Mouse (Mus musculus) forebrain, postnatal 0 days (tissue): ENCODE measurements around the gene Uvrag. TPM values are rescaled to one million over a fixed set of nuclear protein-coding genes. Genes with fewer than 3 reads are reported as not detected.

Source experiments
- ATAC-seq: fragments of 200-750 bp; cut with Nextera tagmentation; 2 replicates; pipeline ENCODE4 v1.8.0; 2017; ENCODE audit warnings: mild to moderate bottlenecking, moderate library complexity
- DNase-seq: peaks from one replicate; pipeline ENCODE4 v3.0.0-alpha.2; 2015
- H3K27ac ChIP-seq: fragments of 300-500 bp; sonication (generic); 2 replicates; pipeline ENCODE4 v1.5.1; 2014; ENCODE audit warnings: low read depth, mild to moderate bottlenecking, antibody characterized with exemption, low read length, moderate library complexity, mixed read lengths
- H3K27me3 ChIP-seq: fragments of 300-500 bp; sonication (generic); 2 replicates; pipeline ENCODE4 v1.6.1; 2014; ENCODE audit warnings: mild to moderate bottlenecking, low read length, mixed read lengths; ENCODE audit not compliant: insufficient read depth
- H3K36me3 ChIP-seq: fragments of 300-500 bp; sonication (generic); 2 replicates; pipeline ENCODE4 v1.6.1; 2014; ENCODE audit warnings: mild to moderate bottlenecking, moderate library complexity; ENCODE audit not compliant: insufficient read depth
- H3K4me1 ChIP-seq: fragments of 300-500 bp; sonication (generic); 2 replicates; pipeline ENCODE4 v1.6.1; 2014; ENCODE audit warnings: antibody characterized with exemption; ENCODE audit not compliant: insufficient read depth
- H3K4me2 ChIP-seq: fragments of 300-500 bp; sonication (generic); 2 replicates; pipeline ENCODE4 v1.6.1; 2014; ENCODE audit warnings: low read depth, mild to moderate bottlenecking, moderate library complexity
- H3K4me3 ChIP-seq: fragments of 300-500 bp; sonication (generic); 2 replicates; pipeline ENCODE4 v1.5.1; 2014; ENCODE audit warnings: low read depth, low read length, mixed read lengths
- H3K9ac ChIP-seq: fragments of 300-500 bp; sonication (generic); 2 replicates; pipeline ENCODE4 v1.6.1; 2014; ENCODE audit warnings: mild to moderate bottlenecking
- H3K9me3 ChIP-seq: fragments of 300-500 bp; sonication (generic); 2 replicates; pipeline ENCODE4 v1.6.1; 2016; ENCODE audit warnings: low read length
- CTCF ChIP-seq: sonication (generic); IDR thresholded peaks from 2 replicates; pipeline ENCODE4 v1.5.1; 2016; ENCODE audit warnings: antibody characterized with exemption, control low read depth, low read depth
- WGBS: fragments of 180-500 bp; shearing (Covaris S2); extraction: QIAGEN DNeasy Blood & Tissue Kit; methylation state at CpG from one replicate; pipeline ENCODE4 v1.1.7; 2014; 5-methylcytosine and 5-hydroxymethylcytosine counted together
- polyA plus RNA-seq: library from polyadenylated mRNA; unstranded; fragments of >200 nt; fragmentation: Nextera tagmentation; extraction: Ambion mirVana; gene quantifications from 2 replicates; pipeline ENCODE4 v1.2.1, GENCODE M21; 2015
- total RNA-seq: library from RNA; depleted of rRNA; stranded (reverse); fragments of >200 nt; gene quantifications from 2 replicates; pipeline ENCODE4 v1.2.3, GENCODE M21; 2014

Uvrag gene
- total and polyA plus RNA-seq, 2 experiments from 2014 or later: 18.6 to 18.8 TPM

- 85% methylated on average over 5 of the region's 5 CpGs for WGBS
- Histone ChIP-seq H3K27ac (no peak overlapping the region), H3K9me3 (no peaks in the 10 kb centered on the region), H3K9ac (no peak overlapping the region), H3K36me3 (no peaks in the 10 kb centered on the region), H3K27me3 (no peaks in the 10 kb centered on the region), H3K4me2 (no peak overlapping the region), H3K4me1 (no peaks in the 10 kb centered on the region), H3K4me3 (no peak overlapping the region)
- DNase-seq: no peak
- no peak for TF ChIP-seq CTCF
- ATAC-seq: no peak
Observed at GRCm38 (mm10) chr7:98943687-98944086, 197.3 kb downstream of the Uvrag start.

- TF ChIP-seq CTCF: no peak
- Histone ChIP-seq H3K4me1 (no peaks in the 10 kb centered on the region), H3K27me3 (no peaks in the 10 kb centered on the region)
Observed at GRCm38 (mm10) chr7:98942746-98943145, 198.2 kb downstream of the Uvrag start.

GRCm38 (mm10) chr7:98939194-98939593 is 201.7 kb downstream of the Uvrag start:
- 75% methylated on average over 6 of the region's 6 CpGs for WGBS
- DNase-seq: no peak
- Histone ChIP-seq H3K4me2 (no peak overlapping the region), H3K4me3 (no peak overlapping the region), H3K36me3 (no peaks in the 10 kb centered on the region), H3K4me1 (no peaks in the 10 kb centered on the region), H3K9me3 (no peaks in the 10 kb centered on the region), H3K27me3 (no peaks in the 10 kb centered on the region), H3K9ac (no peak overlapping the region), H3K27ac (no peak overlapping the region)
- TF ChIP-seq CTCF: no peak
- ATAC-seq: no peak

More at GRCm38 (mm10) chr7:98942746-98943145, 198.2 kb downstream of the Uvrag start:
- DNase-seq (no peak), ATAC-seq (no peak)
- no peaks in the 10 kb centered on the region for H3K9me3 ChIP-seq
- no peak overlapping the region for H3K4me2 ChIP-seq
- no peaks in the 10 kb centered on the region for H3K36me3 ChIP-seq
- no peak overlapping the region for H3K4me3 ChIP-seq
- 84% methylated on average over 6 of the region's 6 CpGs for WGBS
- no peak overlapping the region for H3K9ac ChIP-seq
- no peak overlapping the region for H3K27ac ChIP-seq

- Histone ChIP-seq H3K36me3 (no peaks in the 10 kb centered on the region), H3K9me3 (no peaks in the 10 kb centered on the region), H3K4me3 (no peak overlapping the region), H3K4me2 (no peak overlapping the region), H3K9ac (no peak overlapping the region), H3K27me3 (no peaks in the 10 kb centered on the region), H3K4me1 (no peaks in the 10 kb centered on the region), H3K27ac (no peak overlapping the region)
- DNase-seq (no peak), ATAC-seq (no peak)
- TF ChIP-seq CTCF: no peak
- WGBS: 89% methylated on average over 7 of the region's 7 CpGs
Observed at GRCm38 (mm10) chr7:98938621-98939020, 202.3 kb downstream of the Uvrag start.

GRCm38 (mm10) chr7:98937079-98937813 is 203.7 kb downstream of the Uvrag start:
- TF ChIP-seq CTCF: no peak
- H3K36me3 ChIP-seq: no peaks in the 10 kb centered on the region
- ATAC-seq (no peak; the same call in 1 of the 2 replicates), DNase-seq (no peak)
- no peak overlapping the region for H3K27ac ChIP-seq
- H3K27me3 ChIP-seq: no peaks in the 10 kb centered on the region
- no peaks in the 10 kb centered on the region for H3K9me3 ChIP-seq
- 33% methylated on average over 20 of the region's 20 CpGs for WGBS
- H3K9ac ChIP-seq: no peak overlapping the region
- no peak overlapping the region for H3K4me2 ChIP-seq
- no peaks in the 10 kb centered on the region for H3K4me1 ChIP-seq
- H3K4me3 ChIP-seq: no peak overlapping the region

- Histone ChIP-seq H3K4me3 (no peak overlapping the region), H3K27ac (no peak overlapping the region), H3K9me3 (no peaks in the 10 kb centered on the region), H3K27me3 (no peaks in the 10 kb centered on the region), H3K36me3 (no peaks in the 10 kb centered on the region), H3K4me1 (no peaks in the 10 kb centered on the region), H3K9ac (no peak overlapping the region), H3K4me2 (no peak overlapping the region)
- TF ChIP-seq CTCF: no peak
- no peak for DNase-seq
- ATAC-seq: no peak
- 92% methylated on average over 6 of the region's 6 CpGs for WGBS
Observed at GRCm38 (mm10) chr7:98935757-98936156, 205.2 kb downstream of the Uvrag start.

- Histone ChIP-seq H3K4me3 (no peak overlapping the region), H3K4me2 (no peak overlapping the region), H3K9me3 (no peaks in the 10 kb centered on the region), H3K9ac (no peak overlapping the region), H3K36me3 (no peaks in the 10 kb centered on the region), H3K27me3 (no peaks in the 10 kb centered on the region), H3K27ac (no peak overlapping the region), H3K4me1 (no peaks in the 10 kb centered on the region)
- ATAC-seq (no peak), DNase-seq (no peak)
- 91% methylated on average over 10 of the region's 10 CpGs for WGBS
- TF ChIP-seq CTCF: no peak
Observed at GRCm38 (mm10) chr7:98935193-98935592, 205.7 kb downstream of the Uvrag start.
